Mouse (Mus musculus): ENCODE measurements around the gene Slc48a1. TPM values are rescaled to one million over a fixed set of nuclear protein-coding genes. Genes with fewer than 3 reads are reported as not detected.

The Slc48a1 gene
- polyA plus RNA-seq, 2 experiments, result 35.0 to 73.9 TPM

- TF ChIP-seq EP300 (IDR thresholded peaks at IDR 0.05; ENCODE audit: low read depth), result no peak
- no peak for TF ChIP-seq CTCF (IDR thresholded peaks at IDR 0.05; ENCODE audit: low read depth)
- WGBS (ENCODE audit: insufficient replicate concordance), result 65% methylated on average over 21 of the region's 21 CpGs
- no peaks in the 10 kb centered on the region for H3K36me3 ChIP-seq (replicated peaks; ENCODE audit: control insufficient read depth, insufficient read depth, low read depth)
- no peak for ATAC-seq (ENCODE audit: insufficient read depth)
- H3K9ac ChIP-seq (replicated peaks), result no peak overlapping the region
- H3K4me2 ChIP-seq (ENCODE audit: low read depth), result no peak overlapping the region
- H3K4me3 ChIP-seq (ENCODE audit: insufficient read depth in 1 of 2, low read depth in 2 of 2, low read length in 2 of 2), result no peak overlapping the region
- H3K27ac ChIP-seq, result no peak overlapping the region
- H3K27me3 ChIP-seq (ENCODE audit: control insufficient read depth, insufficient read depth, low read length), result no peaks in the 10 kb centered on the region
- H3K9me3 ChIP-seq (ENCODE audit: control insufficient read depth, low read length), result no peaks in the 10 kb centered on the region
- peaks cover 0 to 9% of the 10 kb centered on the region in 2 experiments; a peak in 2 of 4 replicates for H3K4me1 ChIP-seq (replicated peaks; ENCODE audit: control insufficient read depth in 2 of 2, insufficient read depth in 2 of 2, low read length in 1 of 2)
- no peak for DNase-seq (ENCODE audit: low read depth in 3 of 3, low spot score in 3 of 3)
Observed at GRCm38 (mm10) chr15:97813452-97814204, 35.3 kb downstream of the Slc48a1 start.

GRCm38 (mm10) chr15:97814703-97815102 lies 36.4 kb downstream of the Slc48a1 start:
- Histone ChIP-seq H3K9ac (replicated peaks) (no peak overlapping the region), H3K4me1 (replicated peaks; ENCODE audit: control insufficient read depth in 2 of 2, insufficient read depth in 2 of 2, low read length in 1 of 2) (peaks cover 0 to 9% of the 10 kb centered on the region in 2 experiments; a peak in 2 of 4 replicates), H3K27me3 (ENCODE audit: control insufficient read depth, insufficient read depth, low read length) (no peaks in the 10 kb centered on the region), H3K4me2 (ENCODE audit: low read depth) (no peak overlapping the region), H3K36me3 (replicated peaks; ENCODE audit: control insufficient read depth, insufficient read depth, low read depth) (no peaks in the 10 kb centered on the region), H3K27ac (no peak overlapping the region), H3K4me3 (ENCODE audit: insufficient read depth in 1 of 2, low read depth in 2 of 2, low read length in 2 of 2) (no peak overlapping the region), H3K9me3 (ENCODE audit: control insufficient read depth, low read length) (no peaks in the 10 kb centered on the region)
- TF ChIP-seq CTCF (IDR thresholded peaks at IDR 0.05; ENCODE audit: low read depth) (no peak), EP300 (IDR thresholded peaks at IDR 0.05; ENCODE audit: low read depth) (no peak)
- ATAC-seq (ENCODE audit: insufficient read depth), result no peak
- 53% methylated on average over 5 of the region's 5 CpGs for WGBS (ENCODE audit: insufficient replicate concordance)
- no peak for DNase-seq (ENCODE audit: low read depth in 3 of 3, low spot score in 3 of 3)

- ATAC-seq (ENCODE audit: insufficient read depth) (no peak), DNase-seq (ENCODE audit: low read depth in 3 of 3, low spot score in 3 of 3) (no peak)
- no peaks in the 10 kb centered on the region for H3K9me3 ChIP-seq (ENCODE audit: control insufficient read depth, low read length)
- H3K4me2 ChIP-seq (ENCODE audit: low read depth), result no peak overlapping the region
- H3K9ac ChIP-seq (replicated peaks), result no peak overlapping the region
- no peak overlapping the region for H3K4me3 ChIP-seq (ENCODE audit: insufficient read depth in 1 of 2, low read depth in 2 of 2, low read length in 2 of 2)
- H3K4me1 ChIP-seq (replicated peaks; ENCODE audit: control insufficient read depth in 2 of 2, insufficient read depth in 2 of 2, low read length in 1 of 2), result peaks cover 0 to 9% of the 10 kb centered on the region in 2 experiments; a peak in 2 of 4 replicates
- WGBS (ENCODE audit: insufficient replicate concordance), result 76% methylated on average over 4 of the region's 4 CpGs
- no peaks in the 10 kb centered on the region for H3K36me3 ChIP-seq (replicated peaks; ENCODE audit: control insufficient read depth, insufficient read depth, low read depth)
- H3K27ac ChIP-seq, result no peak overlapping the region
- no peaks in the 10 kb centered on the region for H3K27me3 ChIP-seq (ENCODE audit: control insufficient read depth, insufficient read depth, low read length)
- TF ChIP-seq CTCF (IDR thresholded peaks at IDR 0.05; ENCODE audit: low read depth) (no peak), EP300 (IDR thresholded peaks at IDR 0.05; ENCODE audit: low read depth) (no peak)
Observed at GRCm38 (mm10) chr15:97815254-97815653, 36.9 kb downstream of the Slc48a1 start.

- H3K9ac ChIP-seq (replicated peaks), result no peak overlapping the region
- no peaks in the 10 kb centered on the region for H3K27me3 ChIP-seq (ENCODE audit: control insufficient read depth, insufficient read depth, low read length)
- ATAC-seq (ENCODE audit: insufficient read depth) (no peak), DNase-seq (ENCODE audit: low read depth in 3 of 3, low spot score in 3 of 3) (no peak)
- whole genome bisulfite sequencing (ENCODE audit: insufficient replicate concordance), result 46% methylated on average over 17 of the region's 17 CpGs
- peaks cover 0 to 9% of the 10 kb centered on the region in 2 experiments; a peak in 2 of 4 replicates for H3K4me1 ChIP-seq (replicated peaks; ENCODE audit: control insufficient read depth in 2 of 2, insufficient read depth in 2 of 2, low read length in 1 of 2)
- no peak overlapping the region for H3K27ac ChIP-seq
- H3K4me3 ChIP-seq (ENCODE audit: insufficient read depth in 1 of 2, low read depth in 2 of 2, low read length in 2 of 2), result no peak overlapping the region
- TF ChIP-seq CTCF (IDR thresholded peaks at IDR 0.05; ENCODE audit: low read depth) (peak; percentile 27; the same call in 1 of the 2 replicates), EP300 (IDR thresholded peaks at IDR 0.05; ENCODE audit: low read depth) (no peak)
- H3K4me2 ChIP-seq (ENCODE audit: low read depth), result no peak overlapping the region
- no peaks in the 10 kb centered on the region for H3K36me3 ChIP-seq (replicated peaks; ENCODE audit: control insufficient read depth, insufficient read depth, low read depth)
- no peaks in the 10 kb centered on the region for H3K9me3 ChIP-seq (ENCODE audit: control insufficient read depth, low read length)
Observed at GRCm38 (mm10) chr15:97816199-97816994, 38.1 kb downstream of the Slc48a1 start.

GRCm38 (mm10) chr15:97819937-97820336 lies 41.6 kb downstream of the Slc48a1 start:
- DNase-seq (ENCODE audit: low read depth in 3 of 3, low spot score in 3 of 3) (no peak), ATAC-seq (ENCODE audit: insufficient read depth) (no peak)
- Histone ChIP-seq H3K4me3 (ENCODE audit: insufficient read depth in 1 of 2, low read depth in 2 of 2, low read length in 2 of 2) (no peak overlapping the region), H3K4me2 (ENCODE audit: low read depth) (no peak overlapping the region), H3K9me3 (ENCODE audit: control insufficient read depth, low read length) (no peaks in the 10 kb centered on the region), H3K9ac (replicated peaks) (no peak overlapping the region), H3K27me3 (ENCODE audit: control insufficient read depth, insufficient read depth, low read length) (no peaks in the 10 kb centered on the region), H3K36me3 (replicated peaks; ENCODE audit: control insufficient read depth, insufficient read depth, low read depth) (no peaks in the 10 kb centered on the region), H3K27ac (no peak overlapping the region), H3K4me1 (replicated peaks; ENCODE audit: control insufficient read depth in 2 of 2, insufficient read depth in 2 of 2, low read length in 1 of 2) (peaks cover 0 to 31% of the 10 kb centered on the region in 2 experiments; a peak in 2 of 4 replicates)
- TF ChIP-seq CTCF (IDR thresholded peaks at IDR 0.05; ENCODE audit: low read depth) (no peak), EP300 (IDR thresholded peaks at IDR 0.05; ENCODE audit: low read depth) (no peak)
- WGBS (ENCODE audit: insufficient replicate concordance), result 84% methylated on average over 9 of the region's 9 CpGs

Data from liver, embryonic 14.5 days (tissue).